Mouse (Mus musculus): ENCODE measurements around the gene Fate1. TPM values are rescaled to one million over a fixed set of nuclear protein-coding genes. Genes with fewer than 3 reads are reported as not detected.

The Fate1 gene
- polyA plus RNA-seq, 1 experiment = not detected

DNA sequence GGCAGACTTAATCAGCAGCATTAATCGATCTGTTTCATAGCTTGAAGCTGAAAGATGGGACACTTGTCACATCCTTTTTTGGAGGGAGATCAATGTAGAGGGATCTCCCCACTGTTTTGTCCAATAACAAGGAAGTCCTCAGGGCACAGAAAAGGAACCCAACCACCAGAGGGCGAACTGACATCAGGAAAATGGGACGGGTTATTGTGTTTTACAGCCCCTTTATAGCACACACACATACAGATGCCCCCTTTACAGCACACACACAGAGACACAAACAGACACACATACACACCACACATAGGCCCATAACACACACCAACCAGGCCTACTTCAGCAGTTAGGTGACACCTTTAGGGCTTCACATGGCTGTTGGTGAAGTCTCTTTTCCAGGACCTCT is 40.0 kb downstream of the Fate1 start:
- no peak for TF ChIP-seq GATA1 (IDR thresholded peaks at IDR 0.05; ENCODE audit: low read length)

DNA sequence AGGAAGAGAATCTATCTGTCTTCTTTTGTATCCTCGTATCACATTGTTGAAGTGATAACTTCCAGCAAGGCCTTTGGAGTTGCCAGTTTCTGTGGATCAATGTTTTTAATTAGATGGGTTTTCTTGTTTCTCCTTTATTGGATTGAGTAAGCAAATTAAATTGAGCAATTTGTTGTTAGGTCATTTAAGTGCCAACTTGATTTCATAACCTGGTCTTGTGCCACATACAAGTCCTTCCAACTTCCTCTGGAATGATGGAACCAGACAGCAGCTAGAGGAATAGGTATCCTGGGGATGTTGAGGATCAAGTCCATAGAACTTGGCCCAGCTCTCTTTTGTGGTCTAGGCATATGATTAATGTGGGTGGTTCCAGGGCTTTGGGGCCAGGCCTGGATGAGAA is 49.5 kb downstream of the Fate1 start:
- no peak for TF ChIP-seq GATA1 (IDR thresholded peaks at IDR 0.05; ENCODE audit: low read length)

DNA sequence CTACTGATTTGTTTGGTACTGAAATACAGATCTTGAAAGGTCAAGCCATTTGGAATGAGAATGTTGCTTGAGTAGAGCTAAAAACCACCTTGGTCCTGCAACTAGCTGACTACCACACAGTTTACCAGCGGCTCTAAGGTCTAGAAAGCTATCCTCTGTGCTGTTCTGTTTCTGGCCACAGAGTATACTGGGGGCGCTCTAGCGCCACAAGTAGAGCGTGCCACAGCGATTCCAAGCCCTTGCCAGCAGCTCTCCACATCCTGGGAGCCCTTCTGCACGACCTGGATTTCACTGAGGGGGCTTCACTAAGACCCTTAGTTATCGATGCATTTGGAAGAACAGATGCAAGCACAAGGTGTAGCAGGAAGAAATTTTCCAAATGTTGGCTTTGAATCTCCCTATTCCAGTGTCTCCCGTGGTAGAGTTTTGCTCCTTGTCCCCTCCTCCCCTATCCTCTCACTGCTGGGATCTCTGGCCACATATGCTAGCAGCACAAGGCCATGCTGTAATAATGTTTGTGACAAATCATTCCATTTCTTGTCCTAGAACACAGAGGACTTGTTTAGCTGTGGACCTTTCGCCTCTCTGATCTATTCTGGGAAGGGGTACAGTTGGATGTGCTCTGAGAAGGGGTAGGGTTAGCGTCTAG is 50.1 kb downstream of the Fate1 start:
- TF ChIP-seq GATA1 (IDR thresholded peaks at IDR 0.05; ENCODE audit: low read length) = no peak

DNA sequence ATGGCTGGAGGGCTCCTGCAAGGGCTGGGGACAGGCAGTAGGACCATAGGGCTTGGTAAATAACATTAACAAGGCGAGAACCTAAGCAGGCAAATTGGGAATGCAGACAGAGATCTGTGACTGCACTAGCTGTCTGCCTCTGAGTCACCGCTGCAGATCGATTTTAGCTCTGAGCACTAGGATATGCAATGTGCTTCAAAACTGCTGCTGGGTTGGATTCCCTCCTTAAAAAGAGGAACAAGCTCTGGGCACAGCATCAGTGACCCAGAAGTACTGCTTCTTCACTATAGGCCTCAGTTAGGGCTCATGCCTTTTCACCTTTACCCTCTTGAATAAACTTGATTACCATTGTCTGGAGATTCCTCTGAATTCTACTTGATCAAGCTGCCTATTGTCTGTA is 50.8 kb downstream of the Fate1 start:
- no peak for TF ChIP-seq GATA1 (IDR thresholded peaks at IDR 0.05; ENCODE audit: low read length)

Other genes starting within 250 kb of the Fate1 start
- 7.3 and 8.0 TPM in 2 replicates for gene Vma21, start 157.1 kb upstream of the Fate1 start, polyA plus RNA-seq (2012)
- gene Gm1141, start 52.0 kb upstream of the Fate1 start, polyA plus RNA-seq (2012) = not detected in 2 replicates
- not detected in 2 replicates for gene Prrg3, start 10.4 kb upstream of the Fate1 start, polyA plus RNA-seq (2012)
- not detected in 2 replicates for gene Cnga2, start 18.9 kb downstream of the Fate1 start, polyA plus RNA-seq (2012)
- not detected in 2 replicates for gene Magea4, start 249.0 kb downstream of the Fate1 start, polyA plus RNA-seq (2012)

Measured in G1E-ER4 (cell line).